ENCODE assay signal across 9 mouse cellular contexts in the genomic region with DNA sequence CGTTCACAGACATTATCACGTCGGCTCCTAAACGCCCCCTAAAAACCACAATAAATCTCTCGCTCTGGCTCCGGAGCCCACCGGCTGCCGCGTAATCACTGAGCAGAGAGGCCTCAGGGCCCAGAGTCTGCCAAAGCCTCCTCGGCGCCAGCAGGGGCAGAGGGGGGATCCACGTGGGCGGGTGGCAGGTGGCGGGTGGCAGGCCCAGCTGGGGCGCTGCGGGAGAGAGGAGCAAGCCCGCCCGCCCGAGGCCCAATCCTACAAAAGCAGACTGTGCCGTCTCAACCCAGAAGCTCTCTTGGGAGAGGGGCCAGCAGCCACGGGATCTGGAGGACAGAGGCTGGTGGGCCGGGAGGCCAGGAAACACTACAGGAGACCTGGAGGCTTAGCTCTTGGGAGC. TPM values are rescaled to one million over a fixed set of nuclear protein-coding genes. Genes with fewer than 3 reads are reported as not detected.
A peak's percentile ranks its signal among the peaks of the same experiment; 100 is the strongest.
DNase-seq lines count a peak whose midpoint lies in the region; ATAC-seq lines count a peak whose summit lies in the region.
"Had no signal": no experiment of that assay in that cellular context is flagged by ENCODE, and none has a peak within 500 bp of the region (broad histone marks: within the 10 kb centered on the region; RNA-seq: fewer than 3 reads in every experiment).

No protein-coding gene starts in this region.

- no peak overlapping the region for H3K27ac ChIP-seq in heart, embryonic 12.5 days (ENCODE audit: poor library complexity, severe bottlenecking)
- peak overlapping the region; percentile 91 for H3K27ac ChIP-seq in embryonic facial prominence, embryonic 12.5 days
- H3K27ac ChIP-seq in neural tube, embryonic 12.5 days: peak overlapping the region; percentile 57; the same call in 1 of the 2 replicates

- H3K4me1 ChIP-seq in heart, embryonic 12.5 days (replicated peaks): peaks cover 23% of the 10 kb centered on the region
- peaks cover 42% of the 10 kb centered on the region for H3K4me1 ChIP-seq in embryonic facial prominence, embryonic 12.5 days
- H3K4me1 ChIP-seq in neural tube, embryonic 12.5 days: peaks cover 30% of the 10 kb centered on the region

- H3K36me3 ChIP-seq in heart, embryonic 12.5 days: no peaks in the 10 kb centered on the region
- no peaks in the 10 kb centered on the region for H3K36me3 ChIP-seq in embryonic facial prominence, embryonic 12.5 days
- no peaks in the 10 kb centered on the region for H3K36me3 ChIP-seq in neural tube, embryonic 12.5 days
- H3K36me3 ChIP-seq: G1E had no signal

- no peaks in the 10 kb centered on the region for H3K9me3 ChIP-seq in heart, embryonic 12.5 days (replicated peaks)
- H3K9me3 ChIP-seq in embryonic facial prominence, embryonic 12.5 days: no peaks in the 10 kb centered on the region
- no peaks in the 10 kb centered on the region for H3K9me3 ChIP-seq in neural tube, embryonic 12.5 days
- H3K9me3 ChIP-seq: G1E had no signal

- 0 out of 2 replicates have a peak, but pooled peaks have one; percentile 38 for ATAC-seq in heart, embryonic 12.5 days (ENCODE audit: insufficient number of reproducible peaks, low FRiP score)
- peak; percentile 62 for ATAC-seq in embryonic facial prominence, embryonic 12.5 days (ENCODE audit: insufficient number of reproducible peaks, insufficient read depth, low FRiP score, low TSS enrichment)
- peak; percentile 84 for ATAC-seq in neural tube, embryonic 12.5 days (ENCODE audit: low FRiP score, low read depth)

- peak overlapping the region; percentile 64 for H3K9ac ChIP-seq in heart, embryonic 12.5 days
- H3K9ac ChIP-seq in embryonic facial prominence, embryonic 12.5 days: peak overlapping the region; percentile 39; the same call in 1 of the 2 replicates
- H3K9ac ChIP-seq in neural tube, embryonic 12.5 days: 0 out of 2 replicates have a peak overlapping the region, but pooled peaks have one; percentile 33

- peaks cover 46% of the 10 kb centered on the region for H3K27me3 ChIP-seq in heart, embryonic 12.5 days (replicated peaks)
- H3K27me3 ChIP-seq in embryonic facial prominence, embryonic 12.5 days: no peaks in the 10 kb centered on the region
- peaks cover 48% of the 10 kb centered on the region for H3K27me3 ChIP-seq in neural tube, embryonic 12.5 days (replicated peaks)

- no peak for DNase-seq in heart, adult 11 months
- DNase-seq in Muller cell, postnatal 12 days (ENCODE audit: inconsistent ontology term): peak; percentile 87
- peak; percentile 74 for DNase-seq in layer of hippocampus, adult 9-11 months
- no peak for DNase-seq in right cerebral cortex, postnatal 36 days (ENCODE audit: low spot score in 2 of 2)
- DNase-seq in kidney, adult 8-10 months: no peak

- 2% methylated on average over 22 of the region's 22 CpGs for WGBS in heart, embryonic 12.5 days
- 2% methylated on average over 21 of the region's 22 CpGs for WGBS in embryonic facial prominence, embryonic 12.5 days
- WGBS in neural tube, embryonic 12.5 days: under 1% methylated on average over 22 of the region's 22 CpGs

- peak overlapping the region; percentile 23; the same call in 1 of the 2 replicates for H3K4me3 ChIP-seq in heart, embryonic 12.5 days
- peak overlapping the region; percentile 10; the same call in 1 of the 2 replicates for H3K4me3 ChIP-seq in embryonic facial prominence, embryonic 12.5 days
- H3K4me3 ChIP-seq in neural tube, embryonic 12.5 days: peak overlapping the region; percentile 3; the same call in 1 of the 2 replicates

- H3K4me2 ChIP-seq in heart, embryonic 12.5 days: peak overlapping the region; percentile 71
- peak overlapping the region; percentile 47 for H3K4me2 ChIP-seq in embryonic facial prominence, embryonic 12.5 days (replicated peaks)
- peak overlapping the region; percentile 57 for H3K4me2 ChIP-seq in neural tube, embryonic 12.5 days (replicated peaks)

RNA-seq across cellular contexts. Expression of gene Tcf20, which starts 19.2 kb away (rescaled TPM):
- polyA plus RNA-seq in heart, embryonic 12.5 days (2016; fragmentation: Nextera tagmentation; extraction: Ambion mirVana): 5.4 and 6.4 TPM in 2 replicates
- 13.9 and 15.1 TPM in 2 replicates for polyA plus RNA-seq in embryonic facial prominence, embryonic 12.5 days (2016; fragmentation: Nextera tagmentation; extraction: Ambion mirVana)
- polyA plus RNA-seq in neural tube, embryonic 12.5 days (2016; fragmentation: Nextera tagmentation; extraction: Ambion mirVana): 9.8 and 11.8 TPM in 2 replicates

Comparison
In these comparisons a context has a peak if more than half of its experiments do, and no peak if none do; other contexts are left out.
1. DNase-seq: peak in Muller cell, postnatal 12 days (single experiment) and layer of hippocampus, adult 9-11 months (single experiment); none in heart, adult 11 months (single experiment), right cerebral cortex, postnatal 36 days (0 of 2) and kidney, adult 8-10 months (0 of 2).
2. Peak in every context shown above with its lines, with median percentiles within 50 percentile points of each other: ATAC-seq, H3K4me2 ChIP-seq, H3K4me3 ChIP-seq and H3K9ac ChIP-seq.